Mouse (Mus musculus): ENCODE results near the gene Ccr6. TPM values are rescaled to one million over a fixed set of nuclear protein-coding genes. Genes with fewer than 3 reads are reported as not detected.

The Ccr6 gene
- polyA plus RNA-seq, 1 experiment from 2014 or later, result 0.17 TPM

DNA sequence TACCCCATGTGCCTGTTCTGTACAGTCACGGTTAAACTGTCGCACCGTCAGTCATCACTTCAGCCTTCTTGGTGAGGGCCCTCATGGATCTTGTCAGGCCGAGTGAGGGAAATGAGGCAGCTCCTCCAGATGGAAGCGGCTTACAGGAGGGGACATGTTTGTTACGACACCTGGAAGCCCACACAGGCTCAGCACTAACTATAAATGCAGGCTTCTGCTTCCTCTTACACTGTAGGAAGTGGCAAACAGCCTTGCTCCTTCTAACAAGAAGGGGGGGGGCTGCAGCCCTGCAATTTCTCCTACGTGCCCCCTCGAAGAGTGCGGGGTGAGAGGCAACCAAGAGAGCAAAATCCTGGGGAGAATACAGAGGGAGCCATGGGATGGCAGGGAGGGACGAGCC lies 25.2 kb upstream of the Ccr6 start:
- Histone ChIP-seq H3K4me3 (ENCODE audit: low read depth, low read length) (no peak overlapping the region), H3K4me2 (replicated peaks; ENCODE audit: low read depth) (no peak overlapping the region), H3K27ac (replicated peaks) (no peak overlapping the region), H3K9ac (ENCODE audit: low read length) (no peak overlapping the region), H3K27me3 (ENCODE audit: control insufficient read depth, insufficient read depth, low read length) (no peaks in the 10 kb centered on the region), H3K4me1 (replicated peaks; ENCODE audit: control insufficient read depth, insufficient read depth) (no peaks in the 10 kb centered on the region), H3K9me3 (ENCODE audit: control insufficient read depth, low read length) (no peaks in the 10 kb centered on the region), H3K36me3 (ENCODE audit: control insufficient read depth, insufficient read depth, low read length) (no peaks in the 10 kb centered on the region)
- DNase-seq (ENCODE audit: low spot score) (no peak), ATAC-seq (ENCODE audit: low FRiP score, low TSS enrichment) (no peak)
- no peak for TF ChIP-seq EP300 (optimal IDR thresholded peaks at IDR 0.05)
- WGBS, result 71% methylated on average over 10 of the region's 10 CpGs

DNA sequence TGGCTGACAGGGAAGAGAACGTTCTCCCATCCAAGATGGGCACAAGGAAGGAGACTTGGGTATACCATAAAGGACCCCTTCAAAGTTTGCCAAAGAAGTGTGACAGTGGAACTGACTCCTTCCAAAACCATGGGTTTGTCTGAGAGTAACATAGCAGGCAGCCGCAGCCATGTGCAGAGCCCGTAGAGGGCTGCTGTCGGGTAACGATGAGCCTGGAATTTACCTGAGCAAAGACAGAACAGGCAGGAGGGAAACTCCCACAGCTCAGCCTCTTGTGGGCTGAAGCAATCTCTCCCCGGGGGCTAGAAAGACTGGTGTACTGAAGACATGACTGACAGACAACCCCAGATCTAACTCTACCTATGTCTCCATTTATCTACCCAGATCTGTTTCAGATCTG lies 24.4 kb upstream of the Ccr6 start:
- 67% methylated on average over 6 of the region's 6 CpGs for WGBS

DNA sequence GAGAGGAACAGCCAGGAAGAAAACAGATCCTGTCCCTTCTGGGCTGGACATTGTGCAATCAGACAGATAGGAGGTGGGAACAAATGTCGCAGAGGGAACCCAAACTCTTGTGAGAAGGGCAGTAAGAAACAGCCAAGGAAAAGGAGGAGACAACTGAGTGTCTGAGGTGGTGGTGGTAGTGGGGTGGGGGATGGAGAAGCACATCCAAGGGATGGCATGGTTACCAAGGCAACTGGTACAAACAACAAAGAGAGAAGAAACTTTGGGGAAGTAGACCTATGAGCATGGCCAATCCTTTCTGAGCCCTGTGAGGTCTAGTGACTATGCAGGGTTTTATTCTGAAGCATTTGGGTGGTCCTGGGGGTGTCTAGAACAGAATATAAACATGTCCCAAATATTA lies 21.5 kb upstream of the Ccr6 start:
- DNase-seq (ENCODE audit: low spot score), result no peak

More for the DNA sequence above, 24.4 kb upstream of the Ccr6 start:
- TF ChIP-seq EP300 (optimal IDR thresholded peaks at IDR 0.05) (no peak), CTCF (IDR thresholded peaks at IDR 0.05; ENCODE audit: low read depth) (no peak)
- no peak overlapping the region for H3K4me3 ChIP-seq (ENCODE audit: low read depth, low read length)
- no peak overlapping the region for H3K9ac ChIP-seq (ENCODE audit: low read length)
- ATAC-seq (ENCODE audit: low FRiP score, low TSS enrichment), result no peak
- H3K36me3 ChIP-seq (ENCODE audit: control insufficient read depth, insufficient read depth, low read length), result no peaks in the 10 kb centered on the region
- no peak overlapping the region for H3K27ac ChIP-seq (replicated peaks)
- no peaks in the 10 kb centered on the region for H3K4me1 ChIP-seq (replicated peaks; ENCODE audit: control insufficient read depth, insufficient read depth)
- no peaks in the 10 kb centered on the region for H3K9me3 ChIP-seq (ENCODE audit: control insufficient read depth, low read length)
- no peak for DNase-seq (ENCODE audit: low spot score)
- no peak overlapping the region for H3K4me2 ChIP-seq (replicated peaks; ENCODE audit: low read depth)
- H3K27me3 ChIP-seq (ENCODE audit: control insufficient read depth, insufficient read depth, low read length), result no peaks in the 10 kb centered on the region

DNA sequence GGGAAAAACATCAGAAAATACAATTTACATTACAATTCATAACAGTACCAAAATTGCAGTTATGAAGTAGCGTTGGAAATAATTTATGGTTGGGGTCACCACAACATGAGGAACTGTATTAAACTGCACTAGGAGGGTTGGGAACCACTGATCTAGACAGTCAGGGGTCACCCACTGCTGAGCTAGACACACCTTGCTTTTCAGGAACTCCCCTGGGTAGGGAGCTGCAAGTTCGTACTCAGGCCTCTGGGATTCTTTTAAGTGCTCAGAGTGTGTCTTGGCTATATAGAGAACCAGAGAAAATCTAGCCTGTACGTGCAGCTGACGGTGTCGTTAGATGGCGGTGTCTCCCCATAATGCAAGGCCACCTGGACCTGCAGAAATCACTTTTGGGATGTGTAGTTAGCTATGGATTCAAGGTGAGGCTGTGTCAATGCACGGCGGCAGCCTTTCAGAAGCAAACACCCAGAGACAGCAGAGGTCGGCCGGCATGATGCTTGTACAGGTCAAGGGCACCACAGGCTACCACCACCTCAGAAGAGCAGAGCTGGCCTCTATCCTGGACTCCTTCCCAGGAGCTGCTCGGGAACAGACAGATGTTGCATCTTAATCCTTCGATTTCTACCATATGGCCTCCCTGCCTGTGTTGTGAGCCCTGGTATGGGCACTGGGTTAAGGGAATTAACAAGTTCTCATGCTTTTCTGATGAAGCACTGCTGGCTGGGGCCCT lies 20.7 kb upstream of the Ccr6 start:
- Histone ChIP-seq H3K9me3 (ENCODE audit: control insufficient read depth, low read length) (no peaks in the 10 kb centered on the region), H3K4me3 (ENCODE audit: low read depth, low read length) (no peak overlapping the region), H3K27ac (replicated peaks) (no peak overlapping the region), H3K4me2 (replicated peaks; ENCODE audit: low read depth) (no peak overlapping the region), H3K36me3 (ENCODE audit: control insufficient read depth, insufficient read depth, low read length) (no peaks in the 10 kb centered on the region), H3K27me3 (ENCODE audit: control insufficient read depth, insufficient read depth, low read length) (no peaks in the 10 kb centered on the region), H3K9ac (ENCODE audit: low read length) (no peak overlapping the region), H3K4me1 (replicated peaks; ENCODE audit: control insufficient read depth, insufficient read depth) (no peaks in the 10 kb centered on the region)
- ATAC-seq (ENCODE audit: low FRiP score, low TSS enrichment), result no peak
- 85% methylated on average over 12 of the region's 12 CpGs for WGBS
- TF ChIP-seq EP300 (optimal IDR thresholded peaks at IDR 0.05) (no peak), CTCF (IDR thresholded peaks at IDR 0.05; ENCODE audit: low read depth) (no peak)
- no peak for DNase-seq (ENCODE audit: low spot score)

More for the DNA sequence above, 21.5 kb upstream of the Ccr6 start:
- Histone ChIP-seq H3K9ac (ENCODE audit: low read length) (no peak overlapping the region), H3K4me3 (ENCODE audit: low read depth, low read length) (no peak overlapping the region), H3K4me1 (replicated peaks; ENCODE audit: control insufficient read depth, insufficient read depth) (no peaks in the 10 kb centered on the region), H3K27me3 (ENCODE audit: control insufficient read depth, insufficient read depth, low read length) (no peaks in the 10 kb centered on the region), H3K4me2 (replicated peaks; ENCODE audit: low read depth) (no peak overlapping the region), H3K27ac (replicated peaks) (no peak overlapping the region), H3K9me3 (ENCODE audit: control insufficient read depth, low read length) (no peaks in the 10 kb centered on the region), H3K36me3 (ENCODE audit: control insufficient read depth, insufficient read depth, low read length) (no peaks in the 10 kb centered on the region)
- WGBS, result 83% methylated on average over 1 of the region's 1 CpGs
- no peak for TF ChIP-seq EP300 (optimal IDR thresholded peaks at IDR 0.05)
- no peak for TF ChIP-seq CTCF (IDR thresholded peaks at IDR 0.05; ENCODE audit: low read depth)
- no peak for ATAC-seq (ENCODE audit: low FRiP score, low TSS enrichment)

DNA sequence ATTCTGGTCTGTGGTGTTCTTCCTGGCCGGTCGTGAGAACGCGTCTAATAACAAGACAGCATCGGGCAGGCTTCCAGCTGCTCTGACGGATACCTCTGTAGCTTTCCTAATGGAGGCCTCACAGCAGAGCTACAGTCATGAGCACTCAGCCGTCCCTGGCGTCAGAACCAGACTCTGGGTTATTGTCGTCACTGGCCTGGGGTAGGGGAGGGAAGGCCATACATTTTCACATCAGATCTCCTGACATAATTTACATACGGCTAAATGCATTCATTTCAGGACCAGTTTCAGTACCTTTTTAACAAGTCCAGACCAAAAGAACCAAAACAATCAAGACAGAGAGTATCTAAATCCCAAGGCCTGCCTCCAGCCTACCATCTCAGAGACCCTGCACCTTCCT lies 12.6 kb upstream of the Ccr6 start:
- 63% methylated on average over 10 of the region's 10 CpGs for WGBS

DNA sequence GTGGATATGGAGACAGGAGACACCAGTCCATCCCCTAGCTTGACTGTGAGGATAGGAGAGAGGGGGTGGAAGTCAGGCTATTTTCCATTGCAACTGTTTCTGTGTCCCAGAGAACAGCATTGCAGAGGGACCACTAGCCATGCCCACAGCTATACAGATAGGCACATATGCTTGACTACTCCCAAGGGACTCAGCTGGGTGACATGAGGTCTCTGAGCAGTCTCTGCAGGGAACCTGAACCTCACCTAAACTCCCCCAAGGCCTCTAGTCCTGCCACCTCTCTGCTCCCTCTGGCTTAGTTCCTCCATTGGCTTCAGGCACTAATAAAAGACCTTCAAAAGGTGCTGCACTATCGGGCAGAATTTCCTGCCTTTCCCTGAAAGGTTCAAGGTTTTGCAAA lies 11.8 kb upstream of the Ccr6 start:
- WGBS, result 87% methylated on average over 1 of the region's 1 CpGs
- TF ChIP-seq EP300 (optimal IDR thresholded peaks at IDR 0.05) (no peak), CTCF (IDR thresholded peaks at IDR 0.05; ENCODE audit: low read depth) (no peak)
- no peak overlapping the region for H3K27ac ChIP-seq (replicated peaks)
- no peak overlapping the region for H3K4me3 ChIP-seq (ENCODE audit: low read depth, low read length)
- ATAC-seq (ENCODE audit: low FRiP score, low TSS enrichment), result no peak
- no peaks in the 10 kb centered on the region for H3K27me3 ChIP-seq (ENCODE audit: control insufficient read depth, insufficient read depth, low read length)
- no peak overlapping the region for H3K9ac ChIP-seq (ENCODE audit: low read length)
- H3K36me3 ChIP-seq (ENCODE audit: control insufficient read depth, insufficient read depth, low read length), result no peaks in the 10 kb centered on the region
- DNase-seq (ENCODE audit: low spot score), result no peak
- H3K4me2 ChIP-seq (replicated peaks; ENCODE audit: low read depth), result no peak overlapping the region
- no peaks in the 10 kb centered on the region for H3K9me3 ChIP-seq (ENCODE audit: control insufficient read depth, low read length)
- no peaks in the 10 kb centered on the region for H3K4me1 ChIP-seq (replicated peaks; ENCODE audit: control insufficient read depth, insufficient read depth)

More for the DNA sequence above, 12.6 kb upstream of the Ccr6 start:
- Histone ChIP-seq H3K4me2 (replicated peaks; ENCODE audit: low read depth) (no peak overlapping the region), H3K9ac (ENCODE audit: low read length) (no peak overlapping the region), H3K27ac (replicated peaks) (no peak overlapping the region), H3K27me3 (ENCODE audit: control insufficient read depth, insufficient read depth, low read length) (no peaks in the 10 kb centered on the region), H3K9me3 (ENCODE audit: control insufficient read depth, low read length) (no peaks in the 10 kb centered on the region), H3K4me1 (replicated peaks; ENCODE audit: control insufficient read depth, insufficient read depth) (no peaks in the 10 kb centered on the region), H3K36me3 (ENCODE audit: control insufficient read depth, insufficient read depth, low read length) (no peaks in the 10 kb centered on the region), H3K4me3 (ENCODE audit: low read depth, low read length) (no peak overlapping the region)
- DNase-seq (ENCODE audit: low spot score) (no peak), ATAC-seq (ENCODE audit: low FRiP score, low TSS enrichment) (no peak)
- TF ChIP-seq EP300 (optimal IDR thresholded peaks at IDR 0.05) (no peak), CTCF (IDR thresholded peaks at IDR 0.05; ENCODE audit: low read depth) (no peak)
